Mouse (Mus musculus): ENCODE results near the gene Arntl2. TPM values are rescaled to one million over a fixed set of nuclear protein-coding genes. Genes with fewer than 3 reads are reported as not detected.

The Arntl2 gene
- 0.69 TPM for polyA plus RNA-seq (2014; fragmentation: Illumina TruSeq; extraction: RNeasy Lipid Tissue Mini Kit (QIAGEN cat#74804); ENCODE audit: low read depth, low replicate concordance)

GRCm38 (mm10) chr6:146795924-146796545 is at the start of gene Arntl2:
Gene Arntl2 (plus strand): TSS chr6:146796055.

GRCm38 (mm10) chr6:146850050-146850449 is 54.2 kb downstream of the Arntl2 start, which contains the start of gene Smco2:
Gene Smco2 (plus strand): TSS chr6:146850104.

Other genes with a start within 250 kb of the Arntl2 start
- gene Fgfr1op2, start 218.9 kb upstream of the Arntl2 start, polyA plus RNA-seq (2014; fragmentation: Illumina TruSeq; extraction: RNeasy Lipid Tissue Mini Kit (QIAGEN cat#74804); ENCODE audit: low read depth, low replicate concordance), result 77.7 TPM
- gene Ints13, start 218.2 kb upstream of the Arntl2 start, polyA plus RNA-seq (2014; fragmentation: Illumina TruSeq; extraction: RNeasy Lipid Tissue Mini Kit (QIAGEN cat#74804); ENCODE audit: low read depth, low replicate concordance), result 44.6 TPM
- gene Med21, start 153.5 kb upstream of the Arntl2 start, polyA plus RNA-seq (2014; fragmentation: Illumina TruSeq; extraction: RNeasy Lipid Tissue Mini Kit (QIAGEN cat#74804); ENCODE audit: low read depth, low replicate concordance), result 118 TPM
- 41.5 TPM for gene Tm7sf3, start 153.2 kb upstream of the Arntl2 start, polyA plus RNA-seq (2014; fragmentation: Illumina TruSeq; extraction: RNeasy Lipid Tissue Mini Kit (QIAGEN cat#74804); ENCODE audit: low read depth, low replicate concordance)
- 19.0 TPM for gene Stk38l, start 71.1 kb upstream of the Arntl2 start, polyA plus RNA-seq (2014; fragmentation: Illumina TruSeq; extraction: RNeasy Lipid Tissue Mini Kit (QIAGEN cat#74804); ENCODE audit: low read depth, low replicate concordance)
- not detected for gene Smco2, start 54.0 kb downstream of the Arntl2 start, polyA plus RNA-seq (2014; fragmentation: Illumina TruSeq; extraction: RNeasy Lipid Tissue Mini Kit (QIAGEN cat#74804); ENCODE audit: low read depth, low replicate concordance)
- gene Ppfibp1, start 92.4 kb downstream of the Arntl2 start, polyA plus RNA-seq (2014; fragmentation: Illumina TruSeq; extraction: RNeasy Lipid Tissue Mini Kit (QIAGEN cat#74804); ENCODE audit: low read depth, low replicate concordance), result 20.0 TPM
- not detected for gene 1700034J05Rik, start 158.4 kb downstream of the Arntl2 start, polyA plus RNA-seq (2014; fragmentation: Illumina TruSeq; extraction: RNeasy Lipid Tissue Mini Kit (QIAGEN cat#74804); ENCODE audit: low read depth, low replicate concordance)
- 0.40 TPM for gene Rep15, start 236.5 kb downstream of the Arntl2 start, polyA plus RNA-seq (2014; fragmentation: Illumina TruSeq; extraction: RNeasy Lipid Tissue Mini Kit (QIAGEN cat#74804); ENCODE audit: low read depth, low replicate concordance)
- gene Mrps35, start 246.7 kb downstream of the Arntl2 start, polyA plus RNA-seq (2014; fragmentation: Illumina TruSeq; extraction: RNeasy Lipid Tissue Mini Kit (QIAGEN cat#74804); ENCODE audit: low read depth, low replicate concordance), result 25.0 TPM

All from liver, adult 10 weeks (tissue).